Mouse (Mus musculus) layer of hippocampus, adult 8-10 months (tissue): Measurements from ENCODE around the gene Utp4. TPM values are rescaled to one million over a fixed set of nuclear protein-coding genes. Genes with fewer than 3 reads are reported as not detected.
"Not testable (repeated sequence)": the region's sequence is repeated elsewhere in the genome, so short reads cannot be mapped to it uniquely, and the experiment has no call there.

Source experiments
- DNase-seq, 2 experiments: peaks; one replicate each; pipeline ENCODE4 v3.0.0; 2022; ENCODE audit warnings: low spot score in 2 of 2
- total RNA-seq, 4 experiments: library from RNA; stranded (reverse); gene quantifications; 2 replicates each; pipeline ENCODE4 v1.2.4; 2022

Gene Utp4
- 10 to 100 TPM; 41.0 to 44.7 (median 43.9) TPM for total RNA-seq

- DNase-seq = peak; percentile 43 to 70
These were observed at the start of gene Utp4 for GRCm38 (mm10) chr8:106893481-106894156. Gene Utp4, plus strand, starts transcription at chr8:106893636.

- DNase-seq = no peak
These were observed 43.4 kb upstream of the Utp4 start for GRCm38 (mm10) chr8:106850034-106850433.

- DNase-seq = no peak
These were observed 38.7 kb upstream of the Utp4 start for GRCm38 (mm10) chr8:106854534-106855241.

GRCm38 (mm10) chr8:106855242-106855562, 38.2 kb upstream of the Utp4 start:
- DNase-seq = no peak

- DNase-seq = no peak
These were observed 30.6 kb upstream of the Utp4 start for GRCm38 (mm10) chr8:106862845-106863244.

GRCm38 (mm10) chr8:106865354-106865753, 28.1 kb upstream of the Utp4 start:
- peak in 1 of 2 experiments; percentile 27 for DNase-seq

GRCm38 (mm10) chr8:106870051-106870450, 23.4 kb upstream of the Utp4 start, which contains the start of gene Has3:
Gene Has3, plus strand, starts transcription at chr8:106870242.
- DNase-seq = peak in 1 of 2 experiments; percentile 33

- peak; percentile 30 to 52 for DNase-seq
These were observed 22.7 kb upstream of the Utp4 start for GRCm38 (mm10) chr8:106870537-106871327.

GRCm38 (mm10) chr8:106871328-106871926, 22.0 kb upstream of the Utp4 start:
- DNase-seq = no peak

- DNase-seq = peak in 1 of 2 experiments; percentile 26
These were observed 21.5 kb upstream of the Utp4 start for GRCm38 (mm10) chr8:106871931-106872371.

GRCm38 (mm10) chr8:106872454-106873034, 20.9 kb upstream of the Utp4 start:
- DNase-seq = no peak

GRCm38 (mm10) chr8:106880121-106880707, 13.2 kb upstream of the Utp4 start:
- DNase-seq = no peak

GRCm38 (mm10) chr8:106884094-106884493, 9.3 kb upstream of the Utp4 start:
- DNase-seq = not testable (repeated sequence)

GRCm38 (mm10) chr8:106884826-106885400, 8.5 kb upstream of the Utp4 start:
- DNase-seq = not testable (repeated sequence)

GRCm38 (mm10) chr8:106887336-106888189, 5.9 kb upstream of the Utp4 start:
- peak in 1 of 2 experiments; percentile 77 for DNase-seq

- no peak for DNase-seq
These were observed 4.6 kb upstream of the Utp4 start for GRCm38 (mm10) chr8:106888803-106889202.

GRCm38 (mm10) chr8:106892210-106892805, 1.1 kb upstream of the Utp4 start:
- DNase-seq = no peak

- DNase-seq = no peak
These were observed 507 bp upstream of the Utp4 start for GRCm38 (mm10) chr8:106892806-106893451.
